Mouse (Mus musculus): ENCODE data around the gene Cyren.

DNA sequence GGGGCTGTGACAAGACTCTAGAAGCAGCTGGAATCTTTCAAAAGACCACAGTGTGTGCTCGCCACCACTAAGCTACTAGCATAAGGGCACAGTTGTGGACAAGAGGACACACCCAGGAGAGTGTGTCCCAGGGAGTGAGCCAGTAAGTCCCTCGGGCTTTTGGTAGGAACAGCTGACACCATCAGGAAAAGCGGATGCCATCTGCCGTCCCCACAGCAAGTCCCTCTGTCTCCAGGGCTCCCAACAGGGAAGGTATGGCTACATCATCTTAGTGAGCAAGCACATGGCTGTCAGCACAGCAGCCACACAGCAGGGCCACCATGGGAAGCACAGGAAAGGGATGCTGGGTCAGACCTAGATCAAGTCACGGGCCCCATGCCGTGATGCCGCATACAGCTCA, 17.7 kb upstream of the Cyren start:
- TF ChIP-seq CTCF (IDR thresholded peaks at IDR 0.05; ENCODE audit: control insufficient read depth, insufficient read depth, insufficient read length): no peak
- TF ChIP-seq MYOD1 (IDR thresholded peaks at IDR 0.05; ENCODE audit: control insufficient read depth, insufficient read length, low read depth): no peak
- no peak for TF ChIP-seq FOSL1 (IDR thresholded peaks at IDR 0.05; ENCODE audit: insufficient read depth, low read length, poor library complexity, severe bottlenecking)

Measured in C2C12 (cell line).